In the genomic region with DNA sequence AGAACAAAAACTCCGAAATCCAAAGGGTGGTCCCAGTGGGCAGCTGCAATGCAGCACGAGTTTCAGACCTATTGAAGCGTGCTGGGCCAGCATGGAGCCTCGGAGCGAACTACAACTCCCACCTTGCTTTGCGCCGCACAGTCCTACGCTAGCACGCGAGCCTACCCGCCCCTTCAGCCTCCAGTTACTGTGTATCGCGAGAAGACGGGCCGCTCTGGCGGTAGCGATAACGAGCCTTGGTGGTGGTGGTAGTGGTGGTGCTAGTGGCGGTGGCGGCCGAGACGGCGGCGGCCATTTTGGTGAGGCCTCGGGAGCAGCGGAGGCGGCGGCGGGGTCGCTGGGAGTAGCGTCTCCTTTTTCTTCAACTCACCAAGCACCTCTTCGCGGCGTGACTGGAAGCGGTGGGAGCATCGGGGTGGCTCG, we compare ENCODE assay signal across 8 mouse cellular contexts. TPM values are rescaled to one million over a fixed set of nuclear protein-coding genes. Genes with fewer than 3 reads are reported as not detected.
DNase-seq lines count a peak whose midpoint lies in the region; ATAC-seq and TF ChIP-seq lines count a peak whose summit lies in the region.

Gene Srcap, plus strand, starts transcription at position 176 of the 423 bp plus-strand sequence.

- no peak for TF ChIP-seq CTCF in gastrocnemius, adult 2 months (IDR thresholded peaks at IDR 0.05)
- TF ChIP-seq CTCF in hindbrain, postnatal 0 days (IDR thresholded peaks at IDR 0.05; ENCODE audit: low read depth): no peak

- no peaks in the 10 kb centered on the region for H3K9me3 ChIP-seq in hindbrain, postnatal 0 days (ENCODE audit: low read length)
- H3K9me3 ChIP-seq in megakaryocyte, embryonic 14.5 days: no peaks in the 10 kb centered on the region

- H3K4me3 ChIP-seq in gastrocnemius, adult 2 months: peak within 1 kb of the TSS; percentile 99
- peak within 1 kb of the TSS; percentile 83 for H3K4me3 ChIP-seq in hindbrain, postnatal 0 days (ENCODE audit: low read length)
- H3K4me3 ChIP-seq in megakaryocyte, embryonic 14.5 days (replicated peaks): peak within 1 kb of the TSS; percentile 98

- peak within 1 kb of the TSS; percentile 93 for H3K9ac ChIP-seq in hindbrain, postnatal 0 days (replicated peaks; ENCODE audit: low read length)

- WGBS in hindbrain, postnatal 0 days: under 1% methylated on average over 31 of the region's 37 CpGs

- ATAC-seq in common myeloid progenitor, adult 5-6 weeks (replicated peaks; ENCODE audit: low read depth, poor library complexity, severe bottlenecking): peak; percentile 94
- peak; percentile 99 for ATAC-seq in hindbrain, postnatal 0 days

- H3K4me2 ChIP-seq in hindbrain, postnatal 0 days (ENCODE audit: low read depth, low read length): peak within 1 kb of the TSS; percentile 57

- peak; percentile 99 for DNase-seq in ZHBTc4 (ENCODE audit: low read depth, low spot score)
- DNase-seq in gastrocnemius, adult 2 months: peak; percentile 98
- peak; percentile 98 for DNase-seq in hindbrain, postnatal 0 days (ENCODE audit: low spot score)
- peak; percentile 90 to 97 for DNase-seq in left cerebral cortex, adult 8-10 months (ENCODE audit: low spot score in 2 of 2)
- peak; percentile 93 for DNase-seq in right cerebral cortex, postnatal 25 days
- peak; percentile 93 to 96 for DNase-seq in urinary bladder, postnatal 4 days (ENCODE audit: low spot score in 2 of 2)

- H3K27ac ChIP-seq in gastrocnemius, adult 2 months: peak within 1 kb of the TSS; percentile 100
- peak within 1 kb of the TSS; percentile 99 for H3K27ac ChIP-seq in hindbrain, postnatal 0 days

- intact Hi-C loops in gastrocnemius, adult 2 months (cut with DNase I): loop anchor here (2.0 to 5.0 kb wide), 2 partner anchors 33 to 75 kb away; partner anchors contain the start of genes Ccdc189, Fbrs and Rnf40

- no peaks in the 10 kb centered on the region for H3K27me3 ChIP-seq in hindbrain, postnatal 0 days (ENCODE audit: insufficient read depth, low read length)
- no peaks in the 10 kb centered on the region for H3K27me3 ChIP-seq in megakaryocyte, embryonic 14.5 days (replicated peaks)

- peaks cover 9% of the 10 kb centered on the region; the same call in 1 of the 2 replicates for H3K36me3 ChIP-seq in hindbrain, postnatal 0 days (ENCODE audit: insufficient read depth, low read length)
- peaks cover 33% of the 10 kb centered on the region for H3K36me3 ChIP-seq in megakaryocyte, embryonic 14.5 days (replicated peaks; ENCODE audit: low read length)

- 0 out of 2 replicates have a peak, but pooled peaks cover 6% of the 10 kb centered on the region for H3K4me1 ChIP-seq in hindbrain, postnatal 0 days (ENCODE audit: insufficient read depth, low read length)
- H3K4me1 ChIP-seq in megakaryocyte, embryonic 14.5 days: peaks cover 26% of the 10 kb centered on the region

RNA-seq across cellular contexts. Expression of gene Srcap, which starts in this region (rescaled TPM):
- total RNA-seq in common myeloid progenitor, adult 5-6 weeks (2017): 33.8 and 62.1 TPM in 2 replicates
- 10 to 100 TPM; 47.5 to 50.4 TPM for total RNA-seq in gastrocnemius, adult 2 months (2021)
- 49.0 and 174 TPM in 2 replicates for total RNA-seq in hindbrain, postnatal 0 days (2014; rRNA removed)
- 29.4 and 29.7 TPM in 2 replicates for polyA plus RNA-seq in hindbrain, postnatal 0 days (2015; fragmentation: Nextera tagmentation; extraction: Ambion mirVana)
- total RNA-seq in left cerebral cortex, adult 8-10 months (2022): 100 to 1,000 TPM; 112 to 117 (median 115) TPM
- polyA plus RNA-seq in megakaryocyte, embryonic 14.5 days (2012; ENCODE audit: insufficient read depth, low replicate concordance): 4.0 and 9.1 TPM in 2 replicates

Comparison
In these comparisons a context has a peak if more than half of its experiments do, and no peak if none do; other contexts are left out.
1. Peak in every context shown above with its lines: DNase-seq, ATAC-seq, H3K4me3 ChIP-seq and H3K27ac ChIP-seq.